Mouse (Mus musculus) ES-E14 (cell line): ENCODE measurements around the gene Ddr1. TPM values are rescaled to one million over a fixed set of nuclear protein-coding genes. Genes with fewer than 3 reads are reported as not detected.

Source experiments
- DNase-seq: peaks from one replicate; pipeline ENCODE4 v3.0.0-alpha.2; 2013; ENCODE audit warnings: low read depth, low spot score
- H3K27ac ChIP-seq: 2 replicates; pipeline ENCODE4 v1.5.1; 2012; ENCODE audit warnings: low read depth, mild to moderate bottlenecking, low read length, moderate library complexity, mixed read lengths; ENCODE audit not compliant: poor library complexity, insufficient read depth, severe bottlenecking
- H3K36me3 ChIP-seq: 2 replicates; pipeline ENCODE4 v1.6.1; 2012; ENCODE audit warnings: mild to moderate bottlenecking, low read length, moderate library complexity, mixed read lengths; ENCODE audit not compliant: control insufficient read depth, poor library complexity, insufficient read depth, severe bottlenecking
- H3K4me1 ChIP-seq, 2 experiments: fragments of 150-350 bp in 1 of 2; sonication (generic) in 1 of 2; 2 replicates each; pipeline ENCODE4 v1.6.1; 2012; ENCODE audit warnings: low read length in 2 of 2, mild to moderate bottlenecking in 1 of 2, mixed read lengths in 1 of 2; ENCODE audit not compliant: control insufficient read depth in 2 of 2, insufficient read depth in 2 of 2, poor library complexity in 1 of 2
- H3K4me3 ChIP-seq, 2 experiments: fragments of 150-350 bp in 1 of 2; sonication (generic) in 1 of 2; 2 replicates each; pipeline ENCODE4 v1.5.1; 2012; ENCODE audit warnings: low read length in 2 of 2, low read depth in 1 of 2, mild to moderate bottlenecking in 1 of 2, mixed read lengths in 1 of 2; ENCODE audit not compliant: insufficient read depth in 1 of 2, poor library complexity in 1 of 2, severe bottlenecking in 1 of 2
- H3K9ac ChIP-seq: 2 replicates; pipeline ENCODE4 v1.6.1; 2012; ENCODE audit warnings: low read depth, mild to moderate bottlenecking, low read length, mixed read lengths; ENCODE audit not compliant: poor library complexity, insufficient read depth, severe bottlenecking
- H3K9me3 ChIP-seq: fragments of 150-350 bp; sonication (generic); 2 replicates; pipeline ENCODE4 v1.6.1; 2012; ENCODE audit warnings: low read depth, mild to moderate bottlenecking, low read length; ENCODE audit not compliant: control insufficient read depth, insufficient read depth
- CHD2 ChIP-seq: IDR thresholded peaks from 2 replicates; pipeline ENCODE4 v1.6.1; 2014; ENCODE audit warnings: mild to moderate bottlenecking, low read depth, low read length, inconsistent platforms
- HCFC1 ChIP-seq: IDR thresholded peaks from 2 replicates; pipeline ENCODE4 v1.6.1; 2012; ENCODE audit warnings: low read length, inconsistent platforms, borderline replicate concordance; ENCODE audit not compliant: insufficient read depth
- MAFK ChIP-seq: IDR thresholded peaks from 2 replicates; pipeline ENCODE4 v1.6.1; 2014; ENCODE audit warnings: mild to moderate bottlenecking, low read depth, low read length, inconsistent platforms; ENCODE audit not compliant: insufficient read depth
- ZC3H11A ChIP-seq: IDR thresholded peaks from 2 replicates; pipeline ENCODE4 v1.6.1; 2012; ENCODE audit warnings: low read depth, mild to moderate bottlenecking, inconsistent platforms, low read length, borderline replicate concordance
- ZNF384 ChIP-seq: IDR thresholded peaks from 2 replicates; pipeline ENCODE4 v1.6.1; 2012; ENCODE audit warnings: low read depth, low read length, inconsistent platforms
- in situ Hi-C, 2 experiments: fragments of 600-800 bp; cut with MboI; formaldehyde crosslinking; loops; one replicate each; pipeline ENCODE4 v1.15.1; 2025; ENCODE audit warnings: low sequenced_read_pairs in 2 of 2, inconsistent platforms in 1 of 2; ENCODE audit not compliant: unreplicated experiment in 2 of 2
- total RNA-seq: library from RNA; depleted of rRNA; stranded (reverse); fragments of 300-350 nt; gene quantifications from 2 replicates; pipeline ENCODE4 v1.2.3, GENCODE M21; 2012

The Ddr1 gene
- total RNA-seq, 1 experiment: 46.0 TPM

DNA sequence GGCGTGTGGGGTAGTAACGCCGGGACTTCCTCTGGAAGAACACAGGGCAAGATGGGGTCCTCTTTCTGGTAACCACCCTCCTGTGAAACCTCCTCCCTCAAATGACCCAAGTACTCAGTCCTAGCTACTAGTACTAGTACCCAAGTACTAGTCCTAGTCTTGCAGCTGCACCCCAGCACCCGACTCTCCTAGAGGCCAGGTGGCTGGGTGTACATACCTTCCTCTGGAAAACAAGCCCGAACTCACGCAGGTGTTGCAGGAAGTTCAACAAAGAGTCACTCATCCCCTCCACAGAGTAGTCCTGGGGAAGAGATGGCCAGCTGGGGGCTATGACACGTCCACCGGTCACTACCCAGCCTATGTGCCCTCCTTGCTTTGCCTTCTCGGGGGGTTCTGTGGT, 34.7 kb downstream of the Ddr1 start:
- Histone ChIP-seq H3K4me1 (peaks cover 0 to 9% of the 10 kb centered on the region in 2 experiments; a peak in 1 of 4 replicates), H3K9ac (no peak overlapping the region; the same call in 1 of the 2 replicates), H3K9me3 (no peaks in the 10 kb centered on the region), H3K4me3 (no peak overlapping the region), H3K36me3 (peaks cover 26% of the 10 kb centered on the region; the same call in 1 of the 2 replicates), H3K27ac (no peak overlapping the region)
- TF ChIP-seq HCFC1 (no peak), ZC3H11A (no peak), ZNF384 (no peak), MAFK (no peak), CHD2 (no peak)
- in situ Hi-C loops: no loop called here
- no peak for DNase-seq

DNA sequence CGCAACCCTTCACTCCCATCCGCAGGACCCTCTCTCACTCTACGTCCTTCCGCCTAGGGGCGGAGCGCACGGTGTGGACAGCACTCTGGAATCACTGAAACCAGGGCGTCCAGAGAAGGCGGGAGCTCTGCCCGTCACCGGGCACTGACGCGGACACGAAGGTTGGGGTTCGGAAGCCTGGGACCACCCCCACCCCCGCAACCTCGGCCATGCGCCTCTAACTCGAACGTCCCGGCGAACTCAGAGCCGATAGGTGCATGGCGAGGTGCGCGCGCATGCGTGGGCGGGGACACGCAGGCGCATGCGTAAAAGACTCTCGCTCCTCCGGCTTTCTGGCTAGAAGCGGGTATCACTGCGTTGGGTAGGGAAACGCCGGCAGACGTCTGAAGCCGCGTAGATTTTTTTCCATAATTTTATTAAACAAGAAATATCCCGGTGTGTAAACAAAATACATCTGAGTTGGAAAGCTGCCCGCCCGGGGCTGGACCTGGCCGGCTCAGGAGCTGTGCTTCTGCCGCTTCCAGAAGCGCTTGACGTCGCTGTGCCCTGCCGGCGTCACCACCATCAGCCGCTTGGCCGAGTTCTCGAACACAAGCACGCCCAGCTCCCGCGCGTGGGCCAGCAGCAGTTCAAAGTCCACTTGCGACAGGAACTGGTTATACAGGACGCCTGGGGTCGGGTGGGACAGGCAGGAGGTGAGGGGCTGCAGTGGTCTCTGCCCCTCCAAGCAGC, 36.9 kb downstream of the Ddr1 start, which contains the start of gene Vars2:
Gene Vars2, minus strand, starts transcription at position 259 of the 732 bp plus-strand sequence.
- in situ Hi-C loops: no loop called here
- peaks cover 43% of the 10 kb centered on the region for H3K36me3 ChIP-seq
- peaks cover 0 to 9% of the 10 kb centered on the region in 2 experiments; a peak in 1 of 4 replicates for H3K4me1 ChIP-seq

DNA sequence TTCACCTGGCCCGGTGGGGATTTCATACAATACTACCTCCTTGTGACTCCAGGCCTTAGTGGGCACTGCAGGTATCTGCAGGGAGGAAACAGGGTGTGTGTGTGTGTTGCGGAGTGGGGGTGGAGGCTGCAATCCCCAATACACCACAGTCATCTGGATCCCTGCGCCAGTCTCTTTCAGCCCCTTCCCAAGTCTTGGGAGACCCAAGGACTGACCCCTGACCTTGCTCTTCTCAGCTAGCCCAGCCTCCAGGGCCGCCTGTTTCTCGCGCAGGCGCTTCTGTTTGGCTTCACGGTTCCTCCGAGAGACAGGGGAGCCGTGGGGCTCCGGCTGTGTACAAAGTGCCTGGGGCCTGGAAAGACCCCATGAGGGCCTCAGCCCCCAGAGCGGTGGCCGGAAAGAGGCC, 37.6 kb downstream of the Ddr1 start:
- H3K27ac ChIP-seq: peak overlapping the region; percentile 57
- no peak for DNase-seq
- in situ Hi-C loops: no loop called here
- H3K36me3 ChIP-seq: peaks cover 46% of the 10 kb centered on the region
- H3K4me1 ChIP-seq: peaks cover 0 to 9% of the 10 kb centered on the region in 2 experiments; a peak in 1 of 4 replicates
- TF ChIP-seq MAFK (no peak), ZC3H11A (no peak), HCFC1 (no peak), ZNF384 (no peak), CHD2 (no peak)
- peak overlapping the region; percentile 84 to 85 for H3K4me3 ChIP-seq
- H3K9ac ChIP-seq: peak overlapping the region; percentile 77
- no peaks in the 10 kb centered on the region for H3K9me3 ChIP-seq

More for the DNA sequence above, 36.9 kb downstream of the Ddr1 start, which contains the start of gene Vars2:
- peak within 1 kb of the TSS; percentile 57 for H3K27ac ChIP-seq
- peak within 1 kb of the TSS; percentile 85 for H3K9ac ChIP-seq
- no peaks in the 10 kb centered on the region for H3K9me3 ChIP-seq
- peak; percentile 87 for DNase-seq
- TF ChIP-seq CHD2: no peak
- no peak for TF ChIP-seq MAFK
- no peak for TF ChIP-seq ZC3H11A
- no peak for TF ChIP-seq ZNF384
- TF ChIP-seq HCFC1: no peak
- peak within 1 kb of the TSS; percentile 84 to 85 for H3K4me3 ChIP-seq

DNA sequence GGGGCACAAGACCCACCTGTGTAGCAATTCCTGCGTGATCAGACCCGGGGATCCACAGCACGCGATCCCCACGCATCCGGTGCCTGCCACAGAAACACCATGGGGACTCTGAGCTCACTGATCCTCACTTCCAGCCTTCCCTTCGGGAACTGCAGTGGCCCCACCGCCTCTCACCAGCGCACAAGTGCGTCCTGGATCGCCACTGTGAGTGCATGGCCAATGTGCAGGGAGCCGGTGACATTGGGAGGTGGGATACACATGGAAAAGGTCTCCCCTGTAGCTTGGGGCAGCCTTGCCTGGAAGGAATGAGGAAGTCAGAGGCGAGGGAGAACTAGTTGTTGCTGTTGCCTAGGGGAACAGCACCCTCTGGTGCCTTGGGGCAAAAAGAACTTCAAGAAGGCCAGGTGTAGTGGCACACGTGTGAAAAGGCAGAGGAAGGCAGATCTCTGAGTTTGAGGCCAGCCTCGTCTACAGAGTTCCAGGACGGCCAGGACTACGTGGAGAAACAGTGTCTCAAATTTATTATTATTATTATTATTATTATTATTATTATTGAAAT, 38.4 kb downstream of the Ddr1 start:
- no peak for DNase-seq
- Histone ChIP-seq H3K9me3 (no peaks in the 10 kb centered on the region), H3K9ac (peak overlapping the region; percentile 34), H3K36me3 (peaks cover 51% of the 10 kb centered on the region), H3K27ac (no peak overlapping the region), H3K4me1 (peaks cover 0 to 9% of the 10 kb centered on the region in 2 experiments; a peak in 1 of 4 replicates), H3K4me3 (peak overlapping the region in 1 of 2 experiments; percentile 29; a peak in 2 of 4 replicates)
- no peak for TF ChIP-seq ZNF384
- no peak for TF ChIP-seq HCFC1
- TF ChIP-seq ZC3H11A: no peak
- TF ChIP-seq MAFK: no peak
- TF ChIP-seq CHD2: no peak
- in situ Hi-C loops: no loop called here
